Mouse (Mus musculus) CH12.LX (cell line): Measurements from ENCODE around the gene Mrs2. TPM values are rescaled to one million over a fixed set of nuclear protein-coding genes. Genes with fewer than 3 reads are reported as not detected.
A peak's percentile ranks its signal among the peaks of the same experiment; 100 is the strongest.

Experiments used
- DNase-seq: peaks from one replicate; pipeline ENCODE4 v3.0.0-alpha.2; 2013; ENCODE audit errors: extremely low read depth
- H3K27ac ChIP-seq: 2 replicates; pipeline ENCODE4 v1.5.1; 2012; ENCODE audit warnings: low read depth, mild to moderate bottlenecking, control low read depth, moderate library complexity; ENCODE audit not compliant: insufficient read depth
- H3K27me3 ChIP-seq: replicated peaks from 2 replicates; pipeline ENCODE3; 2012; ENCODE audit warnings: inconsistent platforms
- H3K36me3 ChIP-seq, 2 experiments: replicated peaks in 1 of 2; 2 replicates each; pipeline versions ENCODE3 to v1.6.1; 2012; ENCODE audit warnings: inconsistent platforms in 1 of 2, low read length in 1 of 2, mild to moderate bottlenecking in 1 of 2, mixed read lengths in 1 of 2, moderate library complexity in 1 of 2; ENCODE audit not compliant: control insufficient read depth in 1 of 2, insufficient read depth in 1 of 2
- H3K4me1 ChIP-seq, 2 experiments: 2 replicates each; pipeline ENCODE4 v1.6.1; 2012; ENCODE audit warnings: inconsistent platforms in 1 of 2, moderate library complexity in 1 of 2; ENCODE audit not compliant: insufficient read depth in 2 of 2, control insufficient read depth in 1 of 2
- H3K4me2 ChIP-seq: 2 replicates; pipeline ENCODE4 v1.6.1; 2012; ENCODE audit warnings: low read depth, mild to moderate bottlenecking, control low read depth; ENCODE audit not compliant: poor library complexity, insufficient read depth, severe bottlenecking
- H3K4me3 ChIP-seq, 3 experiments: fragments of 150-350 bp in 1 of 3; sonication (generic) in 1 of 3; replicated peaks in 1 of 3; 2 replicates each; pipeline versions ENCODE3 to v1.5.1; 2011 to 2012; ENCODE audit warnings: low read depth in 2 of 3, low read length in 2 of 3, mild to moderate bottlenecking in 2 of 3, moderate library complexity in 2 of 3, control low read depth in 1 of 3, improper control_type of control experiment in 1 of 3, inconsistent platforms in 1 of 3, mixed read lengths in 1 of 3; ENCODE audit not compliant: poor library complexity in 1 of 3
- H3K79me2 ChIP-seq: replicated peaks from 2 replicates; pipeline ENCODE4 v1.6.1; 2012; ENCODE audit warnings: mild to moderate bottlenecking, moderate library complexity; ENCODE audit not compliant: control insufficient read depth, poor library complexity, insufficient read depth, severe bottlenecking; ENCODE audit errors: extremely low read depth
- H3K9ac ChIP-seq: 2 replicates; pipeline ENCODE4 v1.6.1; 2012; ENCODE audit warnings: low read depth, mild to moderate bottlenecking, control low read depth, moderate library complexity; ENCODE audit not compliant: insufficient read depth
- H3K9me3 ChIP-seq: replicated peaks from 2 replicates; pipeline ENCODE3; 2012; ENCODE audit warnings: low read length, inconsistent platforms, mixed read lengths
- CHD1 ChIP-seq: IDR thresholded peaks from 2 replicates; pipeline ENCODE4 v1.6.1; 2012; ENCODE audit warnings: low read depth, low read length, improper control_type of control experiment, inconsistent platforms
- CHD2 ChIP-seq: IDR thresholded peaks from 2 replicates; pipeline ENCODE4 v1.6.1; 2011; ENCODE audit warnings: low read length, improper control_type of control experiment
- CTCF ChIP-seq, 2 experiments: IDR thresholded peaks in 1 of 2; conservative IDR thresholded peaks in 1 of 2; 2 replicates each; pipeline ENCODE4 v1.5.1; 2011 to 2012; ENCODE audit warnings: low read depth in 2 of 2, low read length in 2 of 2, improper control_type of control experiment in 1 of 2, inconsistent platforms in 1 of 2, mild to moderate bottlenecking in 1 of 2, moderate library complexity in 1 of 2
- EP300 ChIP-seq: IDR thresholded peaks from 2 replicates; pipeline ENCODE4 v1.6.1; 2011; ENCODE audit warnings: low read length, improper control_type of control experiment
- GABPA ChIP-seq: IDR thresholded peaks from 2 replicates; pipeline ENCODE4 v1.6.1; 2012; ENCODE audit warnings: low read depth, low read length, improper control_type of control experiment, inconsistent platforms; ENCODE audit not compliant: insufficient replicate concordance
- IRF4 ChIP-seq: IDR thresholded peaks from 2 replicates; pipeline ENCODE4 v1.6.1; 2014; ENCODE audit warnings: low read depth, mild to moderate bottlenecking, inconsistent platforms, low read length, improper control_type of control experiment
- JUN ChIP-seq: IDR thresholded peaks from 2 replicates; pipeline ENCODE4 v1.6.1; 2011; ENCODE audit warnings: low read depth, mild to moderate bottlenecking, low read length, improper control_type of control experiment, moderate library complexity; ENCODE audit not compliant: insufficient read depth
- KAT2A ChIP-seq: IDR thresholded peaks from 2 replicates; pipeline ENCODE4 v1.6.1; 2012; ENCODE audit warnings: low read length, improper control_type of control experiment, inconsistent platforms; ENCODE audit not compliant: insufficient replicate concordance
- MEF2A ChIP-seq: IDR thresholded peaks from 2 replicates; pipeline ENCODE4 v1.6.1; 2014; ENCODE audit warnings: low read depth, mild to moderate bottlenecking, inconsistent platforms, low read length, improper control_type of control experiment, borderline replicate concordance
- RAD21 ChIP-seq: IDR thresholded peaks from 2 replicates; pipeline ENCODE4 v1.6.1; 2011; ENCODE audit warnings: low read depth, mild to moderate bottlenecking, low read length, improper control_type of control experiment, moderate library complexity
- SIN3A ChIP-seq: IDR thresholded peaks from 2 replicates; pipeline ENCODE4 v1.6.1; 2012; ENCODE audit warnings: low read length, improper control_type of control experiment, inconsistent platforms
- UBTF ChIP-seq: IDR thresholded peaks from 2 replicates; pipeline ENCODE4 v1.6.1; 2012; ENCODE audit warnings: low read depth, mild to moderate bottlenecking, inconsistent platforms, low read length, improper control_type of control experiment, moderate library complexity
- USF1 ChIP-seq: IDR thresholded peaks from 2 replicates; pipeline ENCODE4 v1.6.1; 2014; ENCODE audit warnings: low read depth, mild to moderate bottlenecking, inconsistent platforms, low read length, improper control_type of control experiment
- ZC3H11A ChIP-seq: IDR thresholded peaks from 2 replicates; pipeline ENCODE4 v1.6.1; 2012; ENCODE audit warnings: low read depth, mild to moderate bottlenecking, inconsistent platforms, low read length, improper control_type of control experiment
- ZKSCAN1 ChIP-seq: IDR thresholded peaks from 2 replicates; pipeline ENCODE4 v1.6.1; 2012; ENCODE audit warnings: low read depth, inconsistent platforms, low read length, improper control_type of control experiment, borderline replicate concordance
- ZMIZ1 ChIP-seq: IDR thresholded peaks from 2 replicates; pipeline ENCODE4 v1.6.1; 2012; ENCODE audit warnings: low read depth, mild to moderate bottlenecking, inconsistent platforms, low read length, improper control_type of control experiment
- dilution Hi-C: fragments of 300-500 bp; cut with MboI; formaldehyde crosslinking; loops from 2 replicates; pipeline ENCODE4 v1.14.3; 2020; ENCODE audit warnings: low sequenced_read_pairs; ENCODE audit not compliant: extremely low pct_unique_long_range_greater_than_20kb, extremely low pct_ligation_motif_present
- in situ Hi-C: fragments of 300-500 bp; cut with MboI; formaldehyde crosslinking; loops from 3 replicates; pipeline ENCODE4 v1.14.3; 2019; ENCODE audit warnings: low sequenced_read_pairs, low pct_ligation_motif_present, low pct_unique_long_range_greater_than_20kb, mixed read lengths
- polyA plus RNA-seq: library from polyadenylated mRNA; unstranded; fragments of >175 nt; gene quantifications from 2 replicates; pipeline ENCODE4 v1.2.1, GENCODE M21; 2012; ENCODE audit warnings: low read depth; ENCODE audit not compliant: insufficient read length
- total RNA-seq, 2 experiments: library from RNA; depleted of rRNA; stranded (reverse); fragments of 300-350 nt in 1 of 2; fragments of >200 nt in 1 of 2; gene quantifications; 2 replicates each; pipeline ENCODE4 v1.2.3; 2012 to 2014

The Mrs2 gene
- total and polyA plus RNA-seq, 3 experiments, result 12.1 to 29.5 (median 12.6) TPM

DNA sequence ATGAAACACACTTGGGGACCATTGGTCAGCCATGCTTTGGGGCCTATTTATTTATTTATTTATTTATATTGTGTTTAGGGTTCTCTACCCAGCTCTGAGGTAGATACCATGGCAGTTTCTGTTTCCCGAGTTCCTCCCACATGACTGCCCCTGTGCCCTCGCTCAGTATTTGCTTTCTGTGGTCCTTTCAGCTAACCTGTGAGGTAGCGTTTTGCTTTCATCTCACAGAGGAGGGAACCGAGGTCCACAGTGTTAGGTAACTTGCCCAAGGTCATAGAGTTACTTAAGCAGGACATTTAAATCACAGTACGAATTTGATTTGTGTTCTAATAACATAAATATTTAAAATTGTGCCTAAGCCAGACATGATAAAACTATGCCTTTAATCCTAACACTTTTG lies 73.0 kb downstream of the Mrs2 start:
- in situ Hi-C loops, result no loop called here
- H3K4me2 ChIP-seq, result no peak overlapping the region

DNA sequence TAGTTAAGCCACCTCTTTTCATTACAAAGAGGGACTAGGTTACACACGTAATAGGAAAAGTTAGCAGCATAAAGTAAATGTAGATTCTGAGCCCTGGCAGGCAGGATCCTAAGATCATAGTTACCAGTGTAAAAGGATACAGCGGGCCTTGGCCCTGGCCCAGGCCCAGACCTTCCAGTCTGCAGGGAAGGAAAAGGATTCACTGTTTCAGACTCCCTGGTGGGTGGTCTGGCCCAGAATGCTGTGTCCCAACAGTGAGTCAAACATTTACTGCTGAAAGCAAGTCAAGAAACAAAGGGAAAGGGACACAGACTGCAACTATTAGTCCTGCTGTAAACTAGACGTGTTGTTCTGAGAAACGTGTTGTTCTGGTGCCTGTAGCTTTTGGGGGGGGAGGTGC lies 74.6 kb downstream of the Mrs2 start:
- Histone ChIP-seq H3K4me2 (no peak overlapping the region), H3K36me3 (no peaks in the 10 kb centered on the region), H3K4me3 (no peak overlapping the region), H3K9ac (no peak overlapping the region), H3K27ac (no peak overlapping the region), H3K79me2 (no peaks in the 10 kb centered on the region), H3K4me1 (0 out of 4 replicates have a peak, but pooled peaks cover 0 to 3% of the 10 kb centered on the region in 2 experiments), H3K9me3 (no peaks in the 10 kb centered on the region), H3K27me3 (no peaks in the 10 kb centered on the region)
- no peak for TF ChIP-seq GABPA
- dilution Hi-C loops (no loop called here), in situ Hi-C loops (no loop called here)
- no peak for DNase-seq

More for the DNA sequence above, 73.0 kb downstream of the Mrs2 start:
- 0 out of 4 replicates have a peak, but pooled peaks cover 0 to 3% of the 10 kb centered on the region in 2 experiments for H3K4me1 ChIP-seq
- H3K27ac ChIP-seq, result no peak overlapping the region
- dilution Hi-C loops, result no loop called here
- no peak overlapping the region for H3K9ac ChIP-seq
- no peaks in the 10 kb centered on the region for H3K9me3 ChIP-seq
- TF ChIP-seq EP300 (no peak), ZKSCAN1 (no peak), IRF4 (no peak), SIN3A (no peak), CTCF (conservative IDR thresholded peaks at IDR 0.05 in 1 of 2, IDR thresholded peaks at IDR 0.05 in 1 of 2; ENCODE audit: low read depth in 2 of 2, low read length in 2 of 2) (no peak), ZMIZ1 (no peak), CHD1 (no peak), JUN (no peak), CHD2 (no peak), MEF2A (no peak), ZC3H11A (no peak), UBTF (no peak), KAT2A (no peak), USF1 (no peak)
- no peak for DNase-seq
- H3K36me3 ChIP-seq, result no peaks in the 10 kb centered on the region
- H3K27me3 ChIP-seq, result no peaks in the 10 kb centered on the region
- H3K79me2 ChIP-seq, result no peaks in the 10 kb centered on the region
- H3K4me3 ChIP-seq, result no peak overlapping the region

GRCm38 (mm10) chr13:24943303-24943702 lies 76.9 kb downstream of the Mrs2 start:
- Histone ChIP-seq H3K27me3 (peaks cover under 1% of the 10 kb centered on the region), H3K27ac (no peak overlapping the region), H3K79me2 (no peaks in the 10 kb centered on the region), H3K4me3 (no peak overlapping the region), H3K9me3 (no peaks in the 10 kb centered on the region), H3K36me3 (no peaks in the 10 kb centered on the region), H3K4me2 (0 out of 2 replicates have a peak overlapping the region, but pooled peaks have one; percentile 37), H3K4me1 (peaks cover 3 to 4% of the 10 kb centered on the region in 2 experiments; a peak in 1 of 4 replicates), H3K9ac (no peak overlapping the region)
- TF ChIP-seq RAD21, result no peak
- in situ Hi-C loops (no loop called here), dilution Hi-C loops (no loop called here)
- no peak for DNase-seq
